Mouse (Mus musculus) mouse trophoblast stem cell (cell line): ENCODE results near the gene Dlgap1.

Experiments
- in situ Hi-C, 2 experiments: fragments of 300-500 bp; cut with MseI, MboI; formaldehyde crosslinking; loops; 2 replicates in 1 of 2; 3 replicates in 1 of 2; pipeline ENCODE4 v1.15.1; 2025

Dlgap1 gene

GRCm38 (mm10) chr17:70462231-70462630, 493.4 kb downstream of the Dlgap1 start:
- in situ Hi-C loops = no loop called here

GRCm38 (mm10) chr17:70462771-70463491, 494.1 kb downstream of the Dlgap1 start:
- in situ Hi-C loops = no loop called here

GRCm38 (mm10) chr17:70466413-70466812, 497.5 kb downstream of the Dlgap1 start:
- in situ Hi-C loops = no loop called here

DNA sequence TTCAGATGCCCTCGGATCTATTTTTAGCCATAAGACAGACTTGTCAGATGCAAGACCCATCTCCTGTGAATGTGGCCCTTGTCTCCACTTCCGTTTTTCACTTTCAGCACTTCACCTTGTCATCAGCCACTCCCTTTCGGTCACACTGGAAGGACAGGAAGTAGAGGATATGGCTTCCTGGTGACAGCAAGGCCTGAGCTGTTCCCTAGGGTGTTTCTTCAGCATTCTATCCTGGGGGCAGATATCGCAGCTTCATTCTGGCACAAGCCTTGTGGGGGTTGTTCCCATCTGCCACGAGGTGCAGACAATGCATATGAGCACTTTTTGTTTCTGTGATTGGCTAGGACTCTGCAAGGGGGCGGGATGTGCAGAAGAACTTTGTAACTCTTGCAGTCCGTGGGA, 502.1 kb downstream of the Dlgap1 start:
- in situ Hi-C loops = no loop called here

GRCm38 (mm10) chr17:70472162-70472561, 503.3 kb downstream of the Dlgap1 start:
- in situ Hi-C loops = no loop called here

DNA sequence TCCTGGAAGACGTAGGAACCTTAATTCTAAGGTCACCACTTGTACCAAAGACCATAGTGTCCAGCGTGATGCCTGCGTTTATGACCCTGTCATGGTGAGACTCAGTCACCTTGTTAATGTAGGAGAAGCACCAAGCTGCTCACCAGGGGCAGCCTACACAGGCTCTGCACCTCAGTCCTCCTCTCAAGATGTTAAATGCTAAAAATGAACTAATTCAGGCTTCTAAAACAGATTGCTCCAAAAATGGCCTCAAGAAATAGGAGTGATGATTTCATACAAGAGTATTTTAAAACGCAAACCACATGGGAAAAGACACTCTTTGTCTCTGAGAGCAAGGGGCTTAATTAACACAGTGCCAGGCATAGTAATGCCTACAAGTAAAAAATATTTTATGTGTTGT, 505.0 kb downstream of the Dlgap1 start:
- in situ Hi-C loops = no loop called here

GRCm38 (mm10) chr17:70483716-70484115, 514.8 kb downstream of the Dlgap1 start:
- in situ Hi-C loops = no loop called here

- in situ Hi-C loops = no loop called here
Measured at GRCm38 (mm10) chr17:70485668-70486067, 516.8 kb downstream of the Dlgap1 start.

DNA sequence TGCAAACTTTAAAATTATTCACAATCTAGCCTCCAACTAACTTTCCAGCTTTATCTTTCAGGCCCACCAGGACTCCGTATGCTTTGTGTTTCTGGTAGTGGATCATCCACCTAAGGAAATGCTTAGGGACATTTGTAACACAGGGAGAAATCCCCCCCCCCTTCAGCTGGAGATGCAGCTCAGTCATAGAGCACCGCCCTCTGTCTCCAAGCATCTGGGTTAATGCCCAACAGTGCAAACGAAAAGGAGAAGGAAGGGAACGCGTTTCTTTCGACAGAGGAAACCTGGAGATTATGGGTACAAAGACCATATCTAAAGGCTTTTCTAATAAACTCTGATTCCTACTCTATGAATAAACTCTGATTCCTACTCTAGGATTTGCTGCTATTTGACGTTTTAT, 517.4 kb downstream of the Dlgap1 start:
- in situ Hi-C loops = no loop called here

- in situ Hi-C loops = no loop called here
Measured at GRCm38 (mm10) chr17:70486831-70487230, 518.0 kb downstream of the Dlgap1 start.

GRCm38 (mm10) chr17:70488784-70489265, 520.0 kb downstream of the Dlgap1 start:
- in situ Hi-C loops = no loop called here

GRCm38 (mm10) chr17:70491575-70491974, 522.7 kb downstream of the Dlgap1 start:
- in situ Hi-C loops = no loop called here

- in situ Hi-C loops = no loop called here
Measured at GRCm38 (mm10) chr17:70494338-70494737, 525.5 kb downstream of the Dlgap1 start.

DNA sequence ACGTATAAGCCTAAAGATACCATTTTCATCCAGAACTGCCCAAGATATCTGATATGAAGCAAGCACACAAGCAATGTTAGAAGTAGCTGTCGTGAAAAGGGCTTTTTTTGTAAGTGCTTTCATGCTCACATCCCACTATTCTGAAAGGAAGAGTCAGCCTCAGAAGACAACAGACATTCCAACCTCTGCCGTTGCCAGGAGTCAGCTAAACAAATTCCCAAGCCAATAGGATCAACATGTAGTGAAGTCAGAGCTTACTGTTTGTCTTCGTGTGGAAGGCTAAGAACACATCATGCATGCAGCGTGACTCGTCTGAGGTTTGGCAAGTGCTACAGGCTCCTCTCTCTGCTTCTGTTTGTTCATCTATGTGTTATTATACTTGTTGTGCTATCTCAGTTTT, 529.4 kb downstream of the Dlgap1 start:
- in situ Hi-C loops = no loop called here

GRCm38 (mm10) chr17:70501933-70502332, 533.1 kb downstream of the Dlgap1 start:
- in situ Hi-C loops = no loop called here

DNA sequence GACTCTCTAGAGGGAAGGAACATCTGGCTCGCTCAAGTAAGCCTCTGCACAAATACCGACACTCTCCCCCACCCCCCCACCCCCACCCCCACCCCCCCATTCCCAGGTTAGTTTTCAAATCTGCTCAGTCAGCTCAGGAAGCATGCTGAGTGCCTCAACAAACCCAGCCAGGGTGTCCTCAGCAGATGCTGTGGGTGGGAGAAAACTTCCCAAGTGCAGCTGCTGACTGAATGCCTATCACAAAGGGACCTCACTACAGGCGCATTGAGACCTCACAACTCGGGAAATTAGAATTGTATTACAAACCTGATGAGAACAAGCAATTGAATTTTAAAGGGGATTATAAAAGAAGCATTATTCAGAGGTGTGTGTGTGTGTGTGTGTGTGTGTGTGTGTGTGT, 538.9 kb downstream of the Dlgap1 start:
- in situ Hi-C loops = no loop called here

DNA sequence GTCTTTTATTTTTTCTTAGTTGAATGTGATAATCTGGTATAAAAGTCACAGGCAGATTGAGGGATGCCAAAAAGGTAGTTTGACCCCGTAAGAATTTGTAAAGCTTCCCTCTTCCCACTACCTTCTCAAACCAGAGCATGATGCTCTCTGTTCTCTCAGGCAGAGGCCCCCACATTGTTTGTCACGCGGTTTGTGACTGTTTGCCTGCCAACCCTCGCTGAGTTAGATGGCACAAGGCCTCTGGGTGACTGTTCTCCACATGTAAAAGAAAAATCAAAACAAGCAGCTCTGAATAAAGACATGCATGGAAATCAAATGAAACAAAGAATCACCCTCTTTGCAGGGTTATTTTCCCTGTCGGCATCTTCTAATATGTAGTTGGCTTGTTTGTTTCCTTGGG, 541.6 kb downstream of the Dlgap1 start:
- in situ Hi-C loops = no loop called here

GRCm38 (mm10) chr17:70511401-70511800, 542.5 kb downstream of the Dlgap1 start:
- in situ Hi-C loops = no loop called here

DNA sequence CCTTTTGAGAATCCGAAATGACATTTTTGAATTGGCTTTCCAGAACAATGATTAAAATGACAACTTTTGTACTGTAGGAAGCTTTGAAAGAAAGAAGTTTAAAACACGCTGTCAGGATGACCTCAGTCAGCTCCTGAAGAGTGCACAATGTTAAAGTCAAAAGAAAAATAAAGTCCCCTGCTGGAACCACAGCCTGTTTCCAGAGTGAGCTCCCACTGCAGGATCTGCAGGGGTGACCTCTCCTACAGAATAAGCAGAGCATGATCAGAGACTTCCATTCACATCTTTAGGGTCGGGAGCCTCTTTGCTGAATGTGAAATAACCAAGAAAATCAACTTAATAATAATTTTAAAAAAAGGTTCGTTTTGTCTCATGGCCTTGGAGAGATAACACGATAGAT, 544.9 kb downstream of the Dlgap1 start:
- in situ Hi-C loops = no loop called here

DNA sequence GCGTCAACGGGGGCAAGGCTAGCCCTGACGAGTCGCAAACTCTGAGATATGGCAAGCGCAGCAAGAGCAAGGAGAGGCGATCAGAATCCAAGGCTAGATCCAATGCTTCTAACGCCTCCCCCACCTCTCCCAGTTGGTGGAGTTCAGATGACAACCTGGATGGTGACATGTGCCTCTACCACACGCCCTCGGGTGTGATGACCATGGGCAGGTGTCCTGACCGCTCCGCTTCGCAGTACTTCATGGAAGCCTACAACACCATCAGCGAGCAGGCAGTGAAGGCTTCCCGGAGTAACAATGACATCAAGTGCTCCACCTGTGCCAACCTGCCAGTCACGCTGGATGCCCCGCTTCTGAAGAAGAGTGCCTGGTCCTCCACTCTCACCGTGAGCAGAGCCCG, 547.6 kb downstream of the Dlgap1 start:
- in situ Hi-C loops = no loop called here

DNA sequence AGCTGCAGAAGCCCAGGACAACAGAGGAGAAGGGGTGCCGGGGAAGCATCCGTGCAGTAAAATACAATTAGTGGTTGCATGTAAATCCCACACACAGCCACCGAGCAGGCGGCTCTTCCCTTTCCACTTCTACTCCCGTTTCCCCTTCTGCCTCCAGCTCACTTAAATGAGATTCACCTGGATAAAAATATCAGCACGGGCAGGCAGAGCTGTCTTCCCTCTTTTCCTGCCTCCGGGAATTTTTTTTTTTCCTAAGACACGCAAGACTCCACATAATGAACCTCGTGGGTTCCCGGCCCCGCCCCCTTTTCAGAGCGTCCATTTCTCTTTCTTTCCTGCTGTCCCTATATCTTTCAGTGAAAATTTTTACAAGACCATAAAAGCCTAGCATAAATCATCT, 548.5 kb downstream of the Dlgap1 start:
- in situ Hi-C loops = no loop called here

DNA sequence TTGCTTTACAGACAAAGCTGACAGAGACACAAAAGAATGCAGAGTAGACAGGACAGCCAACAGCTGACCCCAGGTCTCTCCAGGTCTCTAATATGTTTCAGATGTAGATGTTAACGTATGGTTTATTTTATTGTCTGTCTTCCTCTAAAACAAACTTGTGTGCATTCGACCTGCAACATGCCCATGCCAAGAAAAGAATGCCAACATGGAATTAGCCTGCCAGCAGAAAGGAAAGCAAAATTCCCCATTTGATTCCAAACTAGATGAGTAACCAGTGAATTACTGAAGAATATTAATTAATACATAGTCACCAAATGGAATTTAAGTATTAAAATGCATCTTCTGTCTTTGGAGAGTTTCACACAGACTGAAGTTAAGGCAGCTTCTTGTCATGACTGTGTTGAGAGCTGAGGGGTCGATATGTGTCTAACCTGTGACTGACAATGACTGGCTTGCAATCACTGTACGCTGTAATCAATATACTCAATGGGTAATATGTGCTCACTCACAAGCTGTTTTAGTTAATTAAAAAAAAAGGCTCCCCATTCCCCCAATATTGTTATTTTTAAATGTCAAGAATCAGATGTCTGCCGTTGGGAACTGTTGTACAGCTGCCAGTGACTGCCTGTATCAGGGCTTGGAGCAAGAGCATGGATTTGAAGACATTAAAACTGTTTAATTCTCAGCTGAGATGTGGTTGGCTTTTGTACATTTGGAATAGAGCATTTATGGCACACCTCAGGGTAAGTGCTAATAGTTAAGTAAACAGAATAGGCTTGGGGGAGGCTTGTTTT, 552.4 kb downstream of the Dlgap1 start:
- in situ Hi-C loops = loop anchor here (10.0 kb wide), 1 partner anchor 164 kb away; no protein-coding TSS in a partner anchor

GRCm38 (mm10) chr17:70521971-70522370, 553.1 kb downstream of the Dlgap1 start:
- in situ Hi-C loops = loop anchor here (10.0 kb wide), 1 partner anchor 163 kb away; no protein-coding TSS in a partner anchor
